Comparison of ENCODE assay signal across 22 mouse cellular contexts in genomic region chr9:75243052-75243451, GRCm38 (mm10). TPM values are rescaled to one million over a fixed set of nuclear protein-coding genes. Genes with fewer than 3 reads are reported as not detected.
DNase-seq lines count a peak whose midpoint lies in the region; ATAC-seq and TF ChIP-seq lines count a peak whose summit lies in the region.
"Had no signal": no experiment of that assay in that cellular context is flagged by ENCODE, and none has a peak within 500 bp of the region (broad histone marks: within the 10 kb centered on the region; RNA-seq: fewer than 3 reads in every experiment).

No protein-coding gene starts in this region.

- no peak overlapping the region for H3K4me3 ChIP-seq in lung, embryonic 15.5 days
- H3K4me3 ChIP-seq in lung, adult 2 months (replicated peaks; ENCODE audit: extremely low read depth, low read depth, low read length): no peak overlapping the region
- H3K4me3 ChIP-seq: embryonic facial prominence, embryonic 10.5 days; embryonic facial prominence, embryonic 15.5 days; forebrain, embryonic 13.5 days; heart, embryonic 13.5 days; hindbrain, embryonic 15.5 days; kidney, embryonic 15.5 days; limb, embryonic 15.5 days; liver, embryonic 13.5 days had no signal

- H3K4me2 ChIP-seq in lung, embryonic 15.5 days: no peak overlapping the region
- H3K4me2 ChIP-seq: embryonic facial prominence, embryonic 15.5 days; forebrain, embryonic 13.5 days; heart, embryonic 13.5 days; hindbrain, embryonic 15.5 days; kidney, embryonic 15.5 days; limb, embryonic 15.5 days; liver, embryonic 13.5 days; midbrain, embryonic 11.5 days had no signal

- peak; percentile 53 for DNase-seq in left cerebral cortex, adult 11 months (ENCODE audit: low spot score)
- DNase-seq in left cerebral cortex, postnatal 4 days: no peak
- no peak for DNase-seq in lung, adult 2 months
- peak; percentile 81 for DNase-seq in right cerebral cortex, adult 18-20 months
- DNase-seq in right cerebral cortex, postnatal 14 days: no peak
- DNase-seq in telencephalon, adult 2 months (ENCODE audit: low read depth, low spot score): peak; percentile 83
- DNase-seq: heart, postnatal 10 days; kidney, adult 18-20 months; liver, embryonic 13.5 days; thymus, adult 2 months; thymus, postnatal 36 days had no signal

- no peaks in the 10 kb centered on the region for H3K9me3 ChIP-seq in lung, embryonic 15.5 days
- H3K9me3 ChIP-seq: embryonic facial prominence, embryonic 10.5 days; embryonic facial prominence, embryonic 15.5 days; forebrain, embryonic 13.5 days; heart, embryonic 13.5 days; hindbrain, embryonic 15.5 days; kidney, embryonic 15.5 days; limb, embryonic 15.5 days; liver, embryonic 13.5 days had no signal

- no peak for TF ChIP-seq CTCF in lung, adult 2 months (IDR thresholded peaks at IDR 0.05; ENCODE audit: insufficient read depth, low read length)

- H3K27ac ChIP-seq in lung, embryonic 15.5 days: peak overlapping the region; percentile 80
- H3K27ac ChIP-seq: embryonic facial prominence, embryonic 10.5 days; embryonic facial prominence, embryonic 15.5 days; heart, embryonic 13.5 days; hindbrain, embryonic 15.5 days; kidney, embryonic 15.5 days; limb, embryonic 15.5 days; liver, embryonic 13.5 days; stomach, postnatal 0 days had no signal

- no peaks in the 10 kb centered on the region for H3K27me3 ChIP-seq in lung, embryonic 15.5 days
- H3K27me3 ChIP-seq: embryonic facial prominence, embryonic 15.5 days; forebrain, embryonic 13.5 days; heart, embryonic 13.5 days; hindbrain, embryonic 15.5 days; kidney, embryonic 15.5 days; limb, embryonic 15.5 days; liver, embryonic 13.5 days had no signal

- peaks cover 10% of the 10 kb centered on the region for H3K36me3 ChIP-seq in lung, embryonic 15.5 days
- H3K36me3 ChIP-seq: embryonic facial prominence, embryonic 10.5 days; embryonic facial prominence, embryonic 15.5 days; heart, embryonic 13.5 days; hindbrain, embryonic 15.5 days; kidney, embryonic 15.5 days; limb, embryonic 15.5 days; liver, embryonic 13.5 days had no signal

- 61% methylated on average over 6 of the region's 6 CpGs for WGBS in lung, embryonic 15.5 days
- 64% methylated on average over 6 of the region's 6 CpGs for WGBS in lung, adult 2 months

- intact Hi-C loops in left cerebral cortex, postnatal 4 days (cut with DNase I): no loop called here

- peaks cover 25% of the 10 kb centered on the region for H3K4me1 ChIP-seq in lung, embryonic 15.5 days
- peaks cover 3% of the 10 kb centered on the region for H3K4me1 ChIP-seq in lung, adult 2 months (ENCODE audit: control insufficient read depth, insufficient read depth, low read length)
- H3K4me1 ChIP-seq: kidney, embryonic 15.5 days had no signal

- no peak for ATAC-seq in lung, embryonic 15.5 days (ENCODE audit: borderline replicate concordance, extremely low read depth, low FRiP score, low TSS enrichment)
- ATAC-seq: CD4-positive, CD25-positive, alpha-beta regulatory T cell, adult 4 months had no signal

- no peak for TF ChIP-seq POLR2A in lung, adult 2 months (IDR thresholded peaks at IDR 0.05; ENCODE audit: borderline replicate concordance, extremely low read depth, low read depth, low read length)

- no peak overlapping the region for H3K9ac ChIP-seq in lung, embryonic 15.5 days
- H3K9ac ChIP-seq: embryonic facial prominence, embryonic 15.5 days; forebrain, embryonic 13.5 days; heart, embryonic 13.5 days; hindbrain, embryonic 15.5 days; kidney, embryonic 15.5 days; limb, embryonic 15.5 days; liver, embryonic 13.5 days had no signal

RNA-seq across cellular contexts. Expression of gene Myo5c, which starts 11.2 kb away (rescaled TPM):
- total RNA-seq in left cerebral cortex, postnatal 4 days (2021): under 1 TPM; 0.14 to 0.32 TPM
- 27.8 and 30.2 TPM in 2 replicates for polyA plus RNA-seq in lung, embryonic 15.5 days (2015; fragmentation: Nextera tagmentation; extraction: Ambion mirVana)
- polyA plus RNA-seq in lung, adult 2 months (2012; rRNA removed): 44.8 and 53.2 TPM in 2 replicates

Comparison
In these comparisons a context has a peak if more than half of its experiments do, and no peak if none do; other contexts are left out.
1. DNase-seq: peak in left cerebral cortex, adult 11 months (single experiment), right cerebral cortex, adult 18-20 months (single experiment) and telencephalon, adult 2 months (single experiment); none in left cerebral cortex, postnatal 4 days (single experiment), lung, adult 2 months (single experiment) and right cerebral cortex, postnatal 14 days (single experiment).